Mouse (Mus musculus): ENCODE results near the gene Zfp593. TPM values are rescaled to one million over a fixed set of nuclear protein-coding genes. Genes with fewer than 3 reads are reported as not detected.

Gene Zfp593
- 6.0 and 6.2 TPM in 2 replicates for polyA plus RNA-seq (2012; rRNA removed)

DNA sequence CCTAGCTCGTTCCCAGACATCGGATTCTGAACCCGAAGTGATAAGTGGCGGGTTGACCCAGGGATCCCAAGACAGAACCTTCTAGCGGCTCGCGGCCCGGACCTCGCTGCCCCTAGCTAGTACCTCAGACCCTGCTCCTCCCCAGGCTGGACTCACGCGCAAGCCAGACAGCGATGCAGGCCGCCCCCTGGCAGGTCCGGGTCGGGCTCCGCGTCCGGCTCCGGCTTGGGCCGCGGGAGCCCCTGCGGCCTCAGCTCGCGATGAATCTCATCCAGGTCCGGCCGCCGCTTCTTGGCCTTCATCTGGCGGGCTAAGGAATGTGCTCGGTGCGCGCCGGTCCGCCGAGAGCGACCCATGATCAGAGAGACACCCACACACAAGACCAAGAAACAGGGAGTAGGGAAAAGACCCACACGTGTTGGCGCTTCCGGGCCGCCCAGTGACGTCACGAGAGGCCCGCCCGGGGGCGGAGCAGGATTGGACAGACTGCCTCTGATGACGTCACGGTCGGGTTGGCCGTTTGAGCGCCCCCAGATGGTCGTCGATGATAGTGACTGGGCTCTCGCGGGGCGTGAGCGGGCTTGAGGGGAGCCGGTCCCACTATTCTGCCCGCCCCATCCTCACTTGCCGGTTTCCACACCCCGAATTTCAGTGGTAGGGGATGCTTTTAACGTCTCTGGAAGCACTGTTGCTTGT, at the start of gene Zfp593:
Zfp593 (minus strand) TSS at position 445 of the 696 bp plus-strand sequence.

DNA sequence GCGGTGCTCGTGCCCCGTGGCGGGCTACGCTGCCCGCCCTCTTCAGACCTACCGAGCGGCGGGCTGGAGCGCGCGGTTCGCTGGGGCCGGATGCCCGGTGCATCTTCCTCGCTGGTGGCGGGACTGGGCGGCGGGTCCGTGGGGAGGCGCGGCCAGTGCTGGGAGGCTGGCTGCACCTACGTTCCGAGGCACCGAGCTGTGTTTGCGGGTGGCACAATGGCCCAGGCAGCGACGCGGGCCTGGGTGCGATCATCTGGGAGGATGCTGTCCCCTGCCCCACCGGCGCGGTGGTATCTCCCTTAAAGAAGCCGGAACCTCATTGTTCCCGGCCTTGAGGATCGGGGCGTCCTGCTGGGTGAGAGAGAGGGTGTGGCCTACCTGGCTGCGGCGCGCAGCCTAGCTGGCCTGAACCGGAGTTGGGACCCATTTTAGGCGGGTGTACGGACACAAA, 42.2 kb upstream of the Zfp593 start, which contains the start of gene Pdik1l:
Pdik1l (minus strand) TSS at position 321 of the 451 bp plus-strand sequence.

GRCm38 (mm10) chr4:134253722-134254324, 8.4 kb upstream of the Zfp593 start, which contains the start of gene Grrp1:
TSS of gene Grrp1 (minus strand) at chr4:134254106.

DNA sequence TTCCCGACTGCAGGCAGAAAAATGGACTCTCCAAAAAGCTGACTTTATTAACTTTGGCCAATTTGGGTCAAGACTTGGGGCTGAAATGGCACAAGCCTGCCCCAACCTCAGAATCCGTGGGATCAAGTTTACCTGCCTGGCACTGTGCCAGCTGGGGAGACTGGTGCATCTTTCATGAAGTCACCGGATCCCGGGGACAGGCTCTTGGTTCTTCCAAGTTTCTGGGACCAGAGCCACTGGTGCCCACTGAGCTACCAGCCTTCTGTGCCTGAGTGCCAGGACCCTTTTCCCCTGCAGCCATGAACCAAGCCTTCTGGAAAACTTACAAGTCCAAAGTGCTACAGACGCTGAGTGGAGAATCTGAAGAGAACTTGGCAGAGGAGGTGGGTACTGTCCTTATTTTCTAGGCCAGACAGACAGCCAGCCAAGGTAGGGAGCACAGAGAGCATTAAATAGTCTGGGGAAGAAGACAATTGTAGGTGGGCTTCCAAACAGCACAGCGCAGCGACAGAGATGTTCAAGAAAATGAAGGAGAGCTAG, 1.4 kb upstream of the Zfp593 start, which contains the start of gene Gm30191:
Gm30191 (plus strand) TSS at position 217 of the 540 bp plus-strand sequence.

GRCm38 (mm10) chr4:134243516-134244250, 1.7 kb downstream of the Zfp593 start, which contains the start of gene E130218I03Rik:
TSS of gene E130218I03Rik (plus strand) at chr4:134243662.

DNA sequence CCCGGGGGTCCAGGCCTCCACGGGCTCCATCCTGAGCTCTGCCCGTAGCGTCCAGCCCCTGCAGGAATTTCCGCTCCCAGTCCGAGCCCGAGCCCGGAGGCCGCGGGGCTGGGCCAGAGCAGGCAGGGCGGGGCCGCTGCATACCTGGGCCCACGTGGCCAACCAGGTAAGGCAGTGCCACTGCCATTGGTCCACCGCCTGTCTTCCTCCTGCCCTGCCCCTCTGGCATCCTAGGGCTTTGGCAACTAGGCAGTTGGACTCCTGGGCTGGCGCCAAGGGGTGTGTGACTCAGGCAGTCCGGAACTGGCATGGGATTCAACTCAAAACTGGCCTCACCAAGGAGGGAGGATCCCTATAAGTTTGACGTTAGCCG, 7.1 kb downstream of the Zfp593 start, which contains the start of gene Cnksr1:
Cnksr1 (minus strand) TSS at position 121 of the 373 bp plus-strand sequence.

DNA sequence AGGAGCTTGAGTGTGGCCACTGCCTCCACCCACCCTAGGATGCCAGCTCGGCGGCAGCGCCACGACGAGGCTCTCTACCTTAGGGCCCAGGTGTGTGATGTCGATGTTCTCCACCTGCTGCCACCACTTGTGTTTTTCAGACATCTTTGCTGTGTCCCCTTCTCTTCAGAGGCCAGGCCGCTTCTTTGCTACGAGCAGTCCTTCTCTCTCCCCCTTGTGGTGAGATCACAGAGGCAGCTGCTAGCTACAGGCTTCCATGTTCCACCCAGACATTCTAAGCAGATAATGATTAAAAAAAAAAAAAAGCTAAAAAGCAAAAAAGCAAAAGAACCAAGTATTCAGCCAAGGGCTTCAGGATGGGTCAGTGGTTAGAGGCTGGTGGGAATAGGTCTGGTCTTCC, 18.2 kb downstream of the Zfp593 start, which contains the start of gene Catsper4:
Catsper4 (minus strand) TSS at position 190 of the 400 bp plus-strand sequence.

DNA sequence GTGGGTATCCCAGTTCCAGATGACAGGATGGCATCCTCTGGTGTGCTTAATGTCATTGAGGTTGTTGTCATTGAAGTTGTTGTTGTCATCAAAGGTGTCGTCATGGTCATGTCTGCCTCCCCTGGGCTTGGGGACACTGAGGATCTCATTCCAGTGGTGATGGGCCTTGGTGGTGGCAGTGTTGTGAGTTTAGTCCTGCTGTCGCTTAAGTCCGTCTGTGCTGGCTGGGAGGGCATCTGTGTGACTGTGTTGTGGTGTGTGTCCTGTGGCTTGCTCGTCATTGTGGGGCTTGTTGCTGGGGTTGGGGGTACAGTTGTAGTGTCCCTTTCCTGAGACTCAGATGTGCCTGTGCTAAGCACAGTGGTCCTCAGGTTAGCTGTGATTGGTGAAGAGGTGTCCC, 42.5 kb downstream of the Zfp593 start, which contains the start of gene Gm7534:
Gm7534 (minus strand) TSS at position 101 of the 400 bp plus-strand sequence.

Other genes starting within 250 kb of the Zfp593 start
- 12.7 and 14.1 TPM in 2 replicates for gene Dhdds, start 244.7 kb downstream of the Zfp593 start, polyA plus RNA-seq (2012; rRNA removed)
- gene Lin28a, start 226.8 kb downstream of the Zfp593 start, polyA plus RNA-seq (2012; rRNA removed): 1.1 and 1.5 TPM in 2 replicates
- 0.01 and 0.02 TPM in 2 replicates for gene Zfp683, start 191.8 kb downstream of the Zfp593 start, polyA plus RNA-seq (2012; rRNA removed)
- gene Crybg2, start 184.8 kb downstream of the Zfp593 start, polyA plus RNA-seq (2012; rRNA removed): 0.07 and 0.48 TPM in 2 replicates
- 14.2 and 19.7 TPM in 2 replicates for gene Cd52, start 150.5 kb downstream of the Zfp593 start, polyA plus RNA-seq (2012; rRNA removed)
- gene Ubxn11, start 143.0 kb downstream of the Zfp593 start, polyA plus RNA-seq (2012; rRNA removed): 1.2 and 1.5 TPM in 2 replicates
- 61.5 and 81.2 TPM in 2 replicates for gene Sh3bgrl3, start 116.8 kb downstream of the Zfp593 start, polyA plus RNA-seq (2012; rRNA removed)
- 14.3 and 19.2 TPM in 2 replicates for gene Cep85, start 58.5 kb downstream of the Zfp593 start, polyA plus RNA-seq (2012; rRNA removed)
- not detected in 2 replicates for gene Gm7534, start 42.6 kb downstream of the Zfp593 start, polyA plus RNA-seq (2012; rRNA removed)
- gene Catsper4, start 18.2 kb downstream of the Zfp593 start, polyA plus RNA-seq (2012; rRNA removed): not detected in 2 replicates
- 0.03 and 0.08 TPM in 2 replicates for gene Cnksr1, start 7.2 kb downstream of the Zfp593 start, polyA plus RNA-seq (2012; rRNA removed)
- not detected in 2 replicates for gene E130218I03Rik, start 1.9 kb downstream of the Zfp593 start, polyA plus RNA-seq (2012; rRNA removed)
- not detected in 2 replicates for gene Gm30191, start 1.3 kb upstream of the Zfp593 start, polyA plus RNA-seq (2012; rRNA removed)
- gene Grrp1, start 8.5 kb upstream of the Zfp593 start, polyA plus RNA-seq (2012; rRNA removed): 0.72 and 0.92 TPM in 2 replicates
- gene Pdik1l, start 42.3 kb upstream of the Zfp593 start, polyA plus RNA-seq (2012; rRNA removed): 5.1 and 5.3 TPM in 2 replicates
- 0.06 and 0.16 TPM in 2 replicates for gene Trim63, start 69.5 kb upstream of the Zfp593 start, polyA plus RNA-seq (2012; rRNA removed)
- 0.02 and 0.03 TPM in 2 replicates for gene Slc30a2, start 97.6 kb upstream of the Zfp593 start, polyA plus RNA-seq (2012; rRNA removed)
- 0.10 TPM in 2 replicates for gene Extl1, start 138.3 kb upstream of the Zfp593 start, polyA plus RNA-seq (2012; rRNA removed)
- gene Pafah2, start 150.7 kb upstream of the Zfp593 start, polyA plus RNA-seq (2012; rRNA removed): 3.4 and 4.6 TPM in 2 replicates
- gene Stmn1, start 222.7 kb upstream of the Zfp593 start, polyA plus RNA-seq (2012; rRNA removed): 92.8 and 131 TPM in 2 replicates

Measured in liver, embryonic 14 days (tissue).